Mouse (Mus musculus): ENCODE measurements around the gene Cldn7.
"Not testable (repeated sequence)": the region's sequence is repeated elsewhere in the genome, so short reads cannot be mapped to it uniquely, and the experiment has no call there.

The Cldn7 gene

DNA sequence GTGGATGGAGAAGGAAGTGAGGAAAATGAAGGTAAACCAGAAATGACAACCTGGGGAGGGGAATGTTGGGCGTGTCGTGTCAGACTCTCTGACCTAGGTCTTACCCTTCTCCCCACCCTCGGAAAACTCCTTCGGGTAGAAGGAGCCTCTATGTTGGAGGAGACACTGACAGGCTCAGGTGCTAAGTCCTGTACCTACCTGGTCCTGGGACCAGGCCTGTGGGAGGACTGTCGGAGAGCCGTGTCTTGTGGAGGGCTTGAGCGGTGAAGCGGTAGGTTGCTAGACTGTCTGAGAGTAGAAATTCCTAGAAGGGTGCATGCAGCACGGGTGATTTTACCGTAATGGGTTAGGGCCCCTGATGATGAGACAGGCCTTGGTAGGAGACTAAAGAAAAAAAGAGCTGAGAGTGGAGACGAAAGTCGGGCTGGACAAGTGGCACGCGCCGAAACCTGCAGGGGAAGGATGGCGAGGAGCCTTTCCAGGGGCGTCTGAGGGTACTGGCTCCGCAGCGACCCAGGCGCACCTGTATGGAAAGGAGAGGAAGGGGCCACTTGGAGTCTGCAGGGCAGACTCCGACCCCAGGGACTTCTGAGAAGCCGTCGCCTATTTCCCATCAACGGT, at the start of gene Cldn7:
Cldn7 (plus strand) TSS at position 130 of the 621 bp plus-strand sequence.
- no peak for DNase-seq (ENCODE audit: low read depth, low spot score)
- no peaks in the 10 kb centered on the region; the same call in 1 of the 2 replicates for H3K36me3 ChIP-seq (ENCODE audit: control insufficient read depth, insufficient read depth, low read length, poor library complexity, severe bottlenecking)
- no peaks in the 10 kb centered on the region; the same call in 1 of the 2 replicates for H3K27me3 ChIP-seq (ENCODE audit: control insufficient read depth, insufficient read depth, low read length, poor library complexity, severe bottlenecking)

DNA sequence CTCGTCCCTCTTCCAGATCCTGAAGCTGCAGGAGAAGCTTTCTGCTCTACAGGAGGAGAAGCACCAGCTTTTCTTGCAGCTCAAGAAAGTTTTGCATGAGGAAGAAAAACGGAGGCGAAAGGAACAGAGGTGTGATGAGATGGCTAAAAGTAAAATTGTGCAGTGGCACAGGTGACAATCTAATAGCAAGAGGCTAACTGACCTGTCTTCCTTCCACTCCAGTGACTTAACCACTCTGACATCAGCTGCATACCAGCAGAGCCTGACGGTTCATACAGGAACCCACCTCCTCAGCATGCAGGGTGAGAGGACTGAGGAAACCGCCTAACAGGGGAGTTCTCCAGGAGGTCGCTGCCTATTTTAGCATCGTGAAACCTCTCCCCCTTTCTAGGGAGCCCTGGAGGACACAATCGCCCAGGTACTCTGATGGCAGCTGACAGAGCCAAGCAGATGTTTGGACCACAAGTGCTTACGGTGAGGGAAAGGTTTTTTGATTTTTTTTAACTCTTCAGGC, 49.6 kb upstream of the Cldn7 start:
- Histone ChIP-seq H3K27me3 (ENCODE audit: control insufficient read depth, insufficient read depth, low read length, poor library complexity, severe bottlenecking) (no peaks in the 10 kb centered on the region), H3K36me3 (ENCODE audit: control insufficient read depth, insufficient read depth, low read length, poor library complexity, severe bottlenecking) (peaks cover 25% of the 10 kb centered on the region)
- no peak for DNase-seq (ENCODE audit: low read depth, low spot score)

DNA sequence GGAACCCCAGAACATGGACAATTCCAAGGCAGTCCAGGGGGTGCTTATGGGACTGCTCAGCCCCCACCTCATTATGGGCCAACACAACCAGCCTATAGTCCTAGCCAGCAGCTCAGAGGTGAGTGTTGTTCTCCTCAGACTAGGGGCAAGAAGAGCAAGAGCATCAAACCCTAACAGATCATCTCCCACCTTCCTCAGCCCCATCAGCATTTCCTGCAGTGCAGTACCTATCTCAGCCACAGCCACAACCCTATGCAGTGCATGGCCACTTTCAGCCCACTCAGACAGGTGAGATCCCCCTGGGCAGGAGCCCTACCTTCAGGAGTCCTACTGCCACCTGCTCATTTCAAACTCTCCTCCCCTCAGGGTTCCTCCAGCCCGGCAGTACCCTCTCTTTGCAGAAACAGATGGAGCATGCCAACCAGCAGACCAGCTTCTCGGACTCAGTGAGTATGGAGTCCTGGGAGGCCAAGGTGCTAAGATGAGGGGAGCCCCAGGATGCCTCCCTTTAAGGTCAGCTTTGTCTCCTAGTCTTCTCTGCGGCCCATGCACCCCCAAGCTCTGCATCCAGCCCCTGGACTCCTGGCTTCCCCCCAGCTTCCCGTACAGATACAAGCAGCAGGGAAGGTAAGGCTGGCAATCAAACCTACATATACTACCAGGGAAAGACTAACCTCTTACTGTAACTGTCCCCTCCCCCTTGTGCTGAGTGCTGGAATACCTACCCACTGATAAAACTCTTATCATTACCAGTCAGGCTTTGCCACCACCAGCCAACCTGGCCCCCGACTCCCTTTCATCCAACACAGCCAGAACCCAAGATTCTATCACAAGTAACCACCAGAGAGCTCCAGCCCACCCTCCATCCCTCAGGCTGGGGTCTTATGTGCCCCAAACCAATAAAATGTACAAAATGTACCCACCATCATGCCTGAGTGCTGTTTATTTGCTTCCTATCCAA, 48.6 kb upstream of the Cldn7 start:
- DNase-seq (ENCODE audit: low read depth, low spot score), result no peak
- Histone ChIP-seq H3K36me3 (ENCODE audit: control insufficient read depth, insufficient read depth, low read length, poor library complexity, severe bottlenecking) (peaks cover 25% of the 10 kb centered on the region), H3K27me3 (ENCODE audit: control insufficient read depth, insufficient read depth, low read length, poor library complexity, severe bottlenecking) (no peaks in the 10 kb centered on the region)

DNA sequence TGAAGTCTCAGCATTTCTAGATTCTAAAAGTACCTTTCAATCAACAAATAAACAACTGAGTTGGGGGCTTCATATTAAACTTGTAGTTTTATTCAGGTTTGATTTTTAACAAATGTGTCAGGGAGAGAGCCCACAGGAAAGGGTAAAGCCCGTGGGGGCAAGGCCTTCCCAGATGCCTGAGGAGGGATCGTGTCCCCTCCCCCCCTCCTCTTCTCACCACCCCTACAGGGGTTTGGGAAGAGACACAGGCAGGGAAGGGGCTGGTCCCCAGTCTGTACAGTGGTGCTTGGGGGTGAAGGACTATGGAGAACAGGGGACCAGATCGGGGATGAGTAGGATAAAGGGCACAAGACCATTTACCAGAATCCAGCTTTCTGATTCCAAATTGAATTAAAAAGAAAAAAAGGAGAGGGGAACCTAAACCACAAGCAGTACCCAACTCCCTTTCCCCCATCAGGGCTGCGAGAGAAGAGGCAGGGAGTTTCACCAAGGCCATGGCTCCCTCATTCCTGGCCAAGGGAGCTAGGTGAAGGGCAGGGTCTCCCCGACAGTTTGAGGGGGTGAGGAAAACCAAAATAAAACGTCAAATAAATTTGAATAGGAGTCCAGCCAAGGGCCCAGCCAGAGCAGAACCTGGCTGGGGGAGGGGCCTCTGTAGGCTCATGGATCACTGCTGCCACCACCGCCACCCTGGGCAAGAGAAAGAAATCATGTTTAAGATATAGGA, 47.8 kb upstream of the Cldn7 start:
- peaks cover 23% of the 10 kb centered on the region for H3K36me3 ChIP-seq (ENCODE audit: control insufficient read depth, insufficient read depth, low read length, poor library complexity, severe bottlenecking)
- not testable (repeated sequence) for DNase-seq (ENCODE audit: low read depth, low spot score); H3K27me3 ChIP-seq (ENCODE audit: control insufficient read depth, insufficient read depth, low read length, poor library complexity, severe bottlenecking)

DNA sequence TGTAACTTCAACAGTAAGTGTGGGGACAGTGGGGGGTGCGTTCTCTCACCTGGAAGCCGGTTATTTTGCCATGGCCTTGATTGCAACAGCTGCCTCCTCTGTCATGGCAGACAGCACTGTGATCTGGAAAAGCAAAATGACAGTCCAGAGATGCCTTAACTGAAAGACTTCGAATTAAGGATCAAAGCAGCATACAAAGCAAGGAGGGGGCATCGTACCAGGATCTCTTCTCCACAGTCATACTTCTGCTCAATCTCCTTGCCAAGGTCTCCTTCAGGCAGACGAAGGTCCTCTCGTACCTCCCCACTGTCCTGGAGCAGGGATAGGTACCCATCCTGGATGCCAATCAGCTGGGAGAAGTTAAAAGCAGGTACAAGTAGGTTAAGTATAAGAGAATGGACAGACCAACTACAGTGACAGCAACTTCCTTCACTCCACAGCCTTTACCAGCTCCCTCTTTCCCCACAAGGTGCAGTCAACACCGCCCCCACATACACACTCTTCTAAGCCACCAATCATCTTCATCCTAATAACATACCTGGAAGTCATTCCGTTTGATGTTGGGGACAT, 47.1 kb upstream of the Cldn7 start:
- peaks cover 23% of the 10 kb centered on the region for H3K36me3 ChIP-seq (ENCODE audit: control insufficient read depth, insufficient read depth, low read length, poor library complexity, severe bottlenecking)
- DNase-seq (ENCODE audit: low read depth, low spot score), result no peak
- no peaks in the 10 kb centered on the region for H3K27me3 ChIP-seq (ENCODE audit: control insufficient read depth, insufficient read depth, low read length, poor library complexity, severe bottlenecking)

DNA sequence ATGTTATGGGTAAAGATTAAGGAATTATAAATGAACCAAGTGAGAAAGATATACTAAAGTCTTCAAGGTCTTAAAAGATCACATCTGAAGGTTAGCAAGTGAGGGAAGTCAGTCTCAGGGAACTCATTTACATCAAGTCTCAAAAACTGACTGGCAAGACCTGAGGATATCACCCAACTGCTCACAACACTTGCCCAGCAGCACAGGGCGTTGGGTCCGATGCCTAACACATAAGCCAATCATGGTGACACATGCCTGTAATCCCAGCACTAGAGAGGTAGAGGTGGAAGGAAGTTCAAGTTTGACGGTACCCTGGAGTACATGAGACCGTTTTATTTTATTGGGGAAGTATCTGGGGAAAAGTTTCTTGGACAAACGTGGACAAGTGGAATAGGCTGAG, 46.5 kb upstream of the Cldn7 start:
- no peaks in the 10 kb centered on the region for H3K27me3 ChIP-seq (ENCODE audit: control insufficient read depth, insufficient read depth, low read length, poor library complexity, severe bottlenecking)
- H3K36me3 ChIP-seq (ENCODE audit: control insufficient read depth, insufficient read depth, low read length, poor library complexity, severe bottlenecking), result peaks cover 23% of the 10 kb centered on the region
- no peak for DNase-seq (ENCODE audit: low read depth, low spot score)

DNA sequence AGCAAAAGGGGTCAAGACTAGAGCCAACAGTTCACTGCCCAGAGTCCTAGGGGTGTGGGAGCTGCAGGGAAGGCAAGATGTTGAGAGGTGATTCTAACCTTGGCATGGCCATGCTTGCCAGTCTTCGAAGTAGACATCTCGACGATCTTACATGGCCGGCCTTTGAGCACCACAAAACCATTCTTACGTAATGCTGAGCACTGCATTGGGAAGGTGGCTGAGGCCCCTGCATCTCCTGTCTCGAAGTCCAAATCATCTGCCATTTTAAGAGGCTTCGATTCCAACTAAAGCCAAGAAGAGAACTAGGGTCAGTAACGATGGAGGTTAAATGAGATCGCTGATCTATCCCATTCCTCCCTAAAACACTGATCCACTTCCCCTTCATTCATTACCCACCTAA, 45.5 kb upstream of the Cldn7 start:
- no peaks in the 10 kb centered on the region for H3K27me3 ChIP-seq (ENCODE audit: control insufficient read depth, insufficient read depth, low read length, poor library complexity, severe bottlenecking)
- H3K36me3 ChIP-seq (ENCODE audit: control insufficient read depth, insufficient read depth, low read length, poor library complexity, severe bottlenecking), result peaks cover 23% of the 10 kb centered on the region
- DNase-seq (ENCODE audit: low read depth, low spot score), result no peak

DNA sequence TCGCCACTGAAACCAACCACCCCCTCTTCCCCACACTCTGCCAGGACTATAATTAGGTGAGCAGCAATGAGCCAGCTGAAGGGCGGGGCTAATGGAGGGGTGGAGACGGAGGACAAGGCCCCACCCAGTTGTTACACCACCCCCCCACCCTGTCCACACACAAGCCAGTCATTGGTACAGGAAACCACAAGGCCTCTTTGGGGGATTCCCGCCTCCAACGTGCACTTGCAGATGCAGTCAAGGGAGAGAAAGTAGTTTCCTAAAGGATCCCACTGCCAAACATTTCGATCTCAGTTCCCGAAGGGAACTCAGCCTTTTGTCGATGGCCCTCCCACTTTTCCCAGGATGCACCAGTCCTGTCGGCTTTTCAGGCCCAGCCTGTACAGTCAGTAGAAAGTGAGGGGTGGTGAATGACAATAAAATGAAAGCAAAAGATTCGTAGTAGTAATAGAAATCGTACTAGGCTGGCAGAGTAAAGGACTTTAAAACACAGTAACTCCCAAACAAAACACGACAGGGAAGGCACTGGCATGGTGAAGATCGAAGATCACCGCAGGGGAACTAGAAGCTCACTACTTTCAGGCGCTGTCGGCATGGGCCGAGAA, 44.8 kb upstream of the Cldn7 start:
- peaks cover 23% of the 10 kb centered on the region for H3K36me3 ChIP-seq (ENCODE audit: control insufficient read depth, insufficient read depth, low read length, poor library complexity, severe bottlenecking)
- H3K27me3 ChIP-seq (ENCODE audit: control insufficient read depth, insufficient read depth, low read length, poor library complexity, severe bottlenecking), result no peaks in the 10 kb centered on the region
- DNase-seq (ENCODE audit: low read depth, low spot score), result peak; percentile 92

DNA sequence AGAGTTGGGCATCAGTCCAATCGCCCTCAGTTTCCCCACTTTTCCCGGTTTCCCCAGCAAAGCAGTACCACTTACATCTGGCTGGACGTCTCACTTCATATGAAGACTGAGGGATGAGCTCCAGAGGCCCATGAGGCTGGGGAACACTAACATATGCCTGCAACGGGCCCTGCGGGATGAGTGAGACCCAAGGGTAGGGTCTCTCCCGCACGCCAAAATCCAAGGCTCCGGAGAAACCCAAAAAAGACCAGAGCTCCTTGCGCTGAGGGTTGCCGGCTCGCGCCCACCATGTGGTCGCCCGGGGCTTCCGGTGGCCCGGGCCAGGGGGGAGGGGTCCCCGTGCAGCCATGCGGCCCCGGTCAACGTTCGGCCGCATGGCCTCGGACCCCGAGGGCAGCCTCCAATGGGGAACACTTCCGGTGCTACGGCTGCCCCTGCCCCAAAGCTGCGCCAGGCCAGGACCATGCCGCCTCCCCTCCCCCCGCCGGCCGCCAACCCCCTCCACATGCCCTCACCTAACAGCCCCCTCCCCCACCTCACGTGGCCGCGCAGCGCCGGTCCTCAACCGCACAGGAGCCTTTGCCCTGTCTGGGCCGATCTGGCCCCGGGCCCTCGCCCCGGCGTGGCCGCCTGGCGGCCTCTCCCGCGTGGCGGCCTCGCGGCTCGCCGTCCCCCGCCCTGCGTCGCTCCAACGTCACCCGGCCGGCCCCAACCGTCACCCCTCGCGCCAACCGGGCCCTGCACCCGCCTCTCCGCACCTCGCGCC, 44.1 kb upstream of the Cldn7 start:
- peak; percentile 62 for DNase-seq (ENCODE audit: low read depth, low spot score)
- H3K36me3 ChIP-seq (ENCODE audit: control insufficient read depth, insufficient read depth, low read length, poor library complexity, severe bottlenecking), result peaks cover 17% of the 10 kb centered on the region
- H3K27me3 ChIP-seq (ENCODE audit: control insufficient read depth, insufficient read depth, low read length, poor library complexity, severe bottlenecking), result no peaks in the 10 kb centered on the region

DNA sequence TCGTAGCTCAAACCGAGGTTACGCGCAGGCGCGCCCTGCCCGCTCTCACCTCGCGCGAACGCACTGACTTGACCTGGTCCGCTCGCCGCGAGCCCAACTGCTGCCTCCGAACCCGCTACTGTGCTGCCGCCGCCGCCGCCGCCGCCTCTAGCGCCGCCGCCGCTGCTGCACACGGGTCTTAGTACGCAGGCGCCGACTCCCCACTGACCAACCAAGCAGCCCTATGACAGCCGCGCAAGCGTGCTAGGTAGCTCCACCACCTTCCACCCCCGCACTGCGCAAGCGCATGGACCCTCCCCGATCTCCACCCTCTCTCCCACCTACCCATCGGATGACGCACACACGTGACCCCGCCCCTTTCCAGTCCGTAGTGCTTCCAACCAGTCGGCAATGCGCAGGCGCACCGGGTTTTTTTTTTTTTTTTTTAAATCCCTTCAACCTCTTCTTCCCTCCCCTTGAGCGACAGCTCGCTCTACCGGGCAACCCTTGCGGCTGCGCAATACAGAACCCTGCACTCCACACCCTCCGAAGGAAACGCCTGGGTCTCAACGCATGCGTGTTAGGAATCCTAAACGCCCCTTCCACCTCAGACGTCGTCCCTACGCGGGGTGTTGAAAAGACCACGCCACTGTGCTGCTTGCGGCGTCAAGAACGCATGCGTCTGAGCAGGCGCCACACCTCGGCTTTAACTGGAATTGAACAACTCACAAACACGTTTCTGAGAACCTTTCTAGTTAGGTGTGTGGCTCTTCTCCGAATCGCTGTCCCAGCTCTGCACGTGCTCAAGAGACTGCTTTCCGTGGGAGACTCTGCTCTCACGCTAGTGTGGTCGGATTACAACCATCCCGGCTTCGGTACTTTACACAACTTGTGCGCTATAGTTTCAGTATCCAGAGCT, 43.2 kb upstream of the Cldn7 start, which contains the start of gene Eif5a:
Eif5a (minus strand) TSS at position 845 of the 898 bp plus-strand sequence.
- Histone ChIP-seq H3K27me3 (ENCODE audit: control insufficient read depth, insufficient read depth, low read length, poor library complexity, severe bottlenecking) (no peaks in the 10 kb centered on the region), H3K36me3 (ENCODE audit: control insufficient read depth, insufficient read depth, low read length, poor library complexity, severe bottlenecking) (peaks cover 12% of the 10 kb centered on the region)
- peak; percentile 100 for DNase-seq (ENCODE audit: low read depth, low spot score)

DNA sequence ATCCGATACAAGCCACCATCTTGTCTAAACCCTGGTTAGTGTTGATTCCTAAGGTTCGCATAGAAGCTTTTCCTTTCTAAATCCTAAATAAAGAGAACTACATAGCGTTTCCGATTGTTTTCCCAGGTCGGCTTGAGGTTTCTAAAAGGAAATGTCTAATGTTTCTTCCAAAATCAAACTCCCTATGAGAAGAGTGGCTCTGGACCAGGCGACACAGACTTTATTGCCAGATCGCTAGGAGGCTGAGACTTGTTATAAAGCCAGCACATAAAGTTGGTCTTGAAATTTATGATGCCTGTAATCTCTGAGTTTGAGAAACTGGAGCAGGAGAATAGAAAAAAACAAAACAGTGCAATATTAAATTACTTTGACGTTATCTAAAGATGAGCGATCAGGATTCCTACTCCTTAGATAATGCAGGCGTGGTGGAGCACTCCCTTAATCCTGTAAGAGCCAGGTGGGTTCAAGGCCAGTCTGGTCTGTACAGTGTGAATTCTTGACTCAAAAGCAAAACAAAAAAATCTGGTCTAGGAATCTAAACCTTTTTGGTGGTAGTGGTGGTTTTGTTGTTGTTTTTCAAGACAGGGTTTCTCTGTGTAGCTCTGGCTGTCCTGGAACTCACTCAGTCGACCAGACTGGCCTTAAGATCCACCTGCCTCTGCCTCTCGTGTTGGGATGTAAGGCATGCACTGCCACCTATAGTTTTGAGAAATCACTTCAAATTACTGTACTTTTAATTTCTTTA, 42.4 kb upstream of the Cldn7 start:
- Histone ChIP-seq H3K27me3 (ENCODE audit: control insufficient read depth, insufficient read depth, low read length, poor library complexity, severe bottlenecking) (no peaks in the 10 kb centered on the region), H3K36me3 (ENCODE audit: control insufficient read depth, insufficient read depth, low read length, poor library complexity, severe bottlenecking) (peaks cover 10% of the 10 kb centered on the region)
- DNase-seq (ENCODE audit: low read depth, low spot score), result peak; percentile 51

DNA sequence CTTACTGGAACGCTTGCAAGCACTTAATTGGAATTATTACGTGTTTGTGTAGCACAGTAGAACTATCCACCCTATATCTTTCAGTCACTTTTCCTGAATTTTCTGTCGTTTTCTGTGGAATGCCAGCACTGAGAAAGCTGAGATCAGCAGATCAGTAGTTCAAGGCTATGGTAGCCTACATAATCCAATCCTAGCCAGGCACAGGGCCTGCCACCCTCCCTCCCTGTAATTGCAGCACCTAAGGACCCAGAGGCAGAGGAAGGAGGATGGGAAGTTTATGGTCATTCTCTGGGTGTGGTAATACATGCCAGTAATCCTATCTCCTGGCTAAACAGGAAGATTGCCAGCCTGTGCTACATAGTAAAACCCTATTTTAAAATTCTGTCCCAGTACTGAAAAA, 41.8 kb upstream of the Cldn7 start:
- Histone ChIP-seq H3K36me3 (ENCODE audit: control insufficient read depth, insufficient read depth, low read length, poor library complexity, severe bottlenecking) (peaks cover 6% of the 10 kb centered on the region), H3K27me3 (ENCODE audit: control insufficient read depth, insufficient read depth, low read length, poor library complexity, severe bottlenecking) (no peaks in the 10 kb centered on the region)
- DNase-seq (ENCODE audit: low read depth, low spot score), result no peak
